Mouse (Mus musculus) liver, postnatal 0 days (tissue): ENCODE results near the gene Atp9a. TPM values are rescaled to one million over a fixed set of nuclear protein-coding genes. Genes with fewer than 3 reads are reported as not detected.

Source experiments
- ATAC-seq: fragments of 200-750 bp; cut with Nextera tagmentation; 2 replicates; pipeline ENCODE4 v1.8.0; 2017; ENCODE audit warnings: mild to moderate bottlenecking, moderate library complexity
- DNase-seq: peaks from one replicate; pipeline ENCODE4 v3.0.0-alpha.2; 2016
- H3K27ac ChIP-seq: fragments of 300-500 bp; sonication (generic); 2 replicates; pipeline ENCODE4 v1.5.1; 2014; ENCODE audit warnings: antibody characterized with exemption, moderate library complexity, mild to moderate bottlenecking, low read depth
- H3K27me3 ChIP-seq: fragments of 300-500 bp; sonication (generic); 2 replicates; pipeline ENCODE4 v1.6.1; 2014; ENCODE audit warnings: low read length, control low read depth, mixed read lengths; ENCODE audit not compliant: insufficient read depth
- H3K36me3 ChIP-seq: fragments of 300-500 bp; sonication (generic); replicated peaks from 2 replicates; pipeline ENCODE4 v1.6.1; 2014; ENCODE audit warnings: mild to moderate bottlenecking, control low read depth, low read length, moderate library complexity, mixed read lengths; ENCODE audit not compliant: insufficient read depth
- H3K4me1 ChIP-seq: fragments of 300-500 bp; sonication (generic); 2 replicates; pipeline ENCODE4 v1.6.1; 2014; ENCODE audit warnings: antibody characterized with exemption, mild to moderate bottlenecking, control low read depth; ENCODE audit not compliant: insufficient read depth
- H3K4me2 ChIP-seq: fragments of 300-500 bp; sonication (generic); 2 replicates; pipeline ENCODE4 v1.6.1; 2014; ENCODE audit warnings: low read depth, mild to moderate bottlenecking, low read length, moderate library complexity, mixed read lengths
- H3K4me3 ChIP-seq: fragments of 300-500 bp; sonication (generic); 2 replicates; pipeline ENCODE4 v1.5.1; 2014; ENCODE audit warnings: low read depth, low read length
- H3K9ac ChIP-seq: fragments of 300-500 bp; sonication (generic); replicated peaks from 2 replicates; pipeline ENCODE4 v1.6.1; 2014; ENCODE audit warnings: mild to moderate bottlenecking, moderate library complexity
- H3K9me3 ChIP-seq: fragments of 300-500 bp; sonication (generic); 2 replicates; pipeline ENCODE4 v1.6.1; 2016; ENCODE audit warnings: mild to moderate bottlenecking, control low read depth, low read length, mixed read lengths
- CTCF ChIP-seq: sonication (generic); IDR thresholded peaks from 2 replicates; pipeline ENCODE4 v1.5.1; 2016; ENCODE audit warnings: antibody characterized with exemption, low read depth
- EP300 ChIP-seq: IDR thresholded peaks from 2 replicates; pipeline ENCODE4 v1.6.1; 2016; ENCODE audit warnings: antibody characterized with exemption, low read depth, mild to moderate bottlenecking
- WGBS: fragments of 180-500 bp; shearing (Covaris S2); extraction: QIAGEN DNeasy Blood & Tissue Kit; methylation state at CpG from one replicate; pipeline ENCODE4 v1.1.7; 2014; ENCODE audit not compliant: insufficient replicate concordance; 5-methylcytosine and 5-hydroxymethylcytosine counted together
- polyA plus RNA-seq: library from polyadenylated mRNA; unstranded; fragments of >200 nt; fragmentation: Nextera tagmentation; extraction: Ambion mirVana; gene quantifications from 2 replicates; pipeline ENCODE4 v1.2.1, GENCODE M21; 2015

The Atp9a gene
- polyA plus RNA-seq, 1 experiment from 2014 or later: 7.3 TPM

- Histone ChIP-seq H3K9ac (no peak overlapping the region), H3K4me3 (no peak overlapping the region), H3K27me3 (no peaks in the 10 kb centered on the region), H3K27ac (no peak overlapping the region), H3K9me3 (0 out of 2 replicates have a peak, but pooled peaks cover 3% of the 10 kb centered on the region), H3K36me3 (no peaks in the 10 kb centered on the region), H3K4me1 (no peaks in the 10 kb centered on the region), H3K4me2 (no peak overlapping the region)
- 51% methylated on average over 27 of the region's 27 CpGs for WGBS
- TF ChIP-seq EP300 (no peak), CTCF (no peak)
- DNase-seq (no peak), ATAC-seq (no peak)
Measured at GRCm38 (mm10) chr2:168694379-168695026, 47.7 kb downstream of the Atp9a start.

DNA sequence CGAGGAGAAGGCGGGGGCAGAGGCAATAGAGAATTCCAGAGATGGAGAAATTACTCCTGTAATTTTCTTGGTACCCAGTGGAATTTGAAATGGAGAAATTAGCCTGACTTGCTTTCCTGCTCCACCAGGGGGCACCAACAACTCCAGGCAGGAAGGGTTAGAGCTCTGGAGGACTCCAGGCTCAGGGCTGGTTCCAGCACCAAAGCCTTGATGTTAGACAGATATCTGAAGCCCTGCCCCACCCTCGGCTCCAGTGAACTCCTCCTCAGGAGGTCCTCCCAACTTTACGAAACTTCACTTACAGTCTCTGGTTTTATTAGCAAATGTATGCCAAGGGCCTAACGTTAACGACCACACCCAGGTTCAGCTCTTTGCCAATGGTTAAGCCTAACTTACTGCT is 50.4 kb downstream of the Atp9a start:
- H3K4me3 ChIP-seq: no peak overlapping the region
- H3K9ac ChIP-seq: no peak overlapping the region
- no peaks in the 10 kb centered on the region for H3K36me3 ChIP-seq
- H3K27ac ChIP-seq: no peak overlapping the region
- 0 out of 2 replicates have a peak, but pooled peaks cover 3% of the 10 kb centered on the region for H3K9me3 ChIP-seq
- H3K4me1 ChIP-seq: no peaks in the 10 kb centered on the region
- H3K4me2 ChIP-seq: no peak overlapping the region
- ATAC-seq (no peak), DNase-seq (peak; percentile 53)
- TF ChIP-seq CTCF: peak; percentile 71
- TF ChIP-seq EP300: no peak
- no peaks in the 10 kb centered on the region for H3K27me3 ChIP-seq
- WGBS: 44% methylated on average over 6 of the region's 6 CpGs

- H3K4me1 ChIP-seq: no peaks in the 10 kb centered on the region
- TF ChIP-seq CTCF (no peak), EP300 (no peak)
- H3K9me3 ChIP-seq: no peaks in the 10 kb centered on the region
- H3K4me2 ChIP-seq: no peak overlapping the region
- H3K9ac ChIP-seq: no peak overlapping the region
- no peak overlapping the region for H3K27ac ChIP-seq
- 82% methylated on average over 12 of the region's 12 CpGs for WGBS
- no peaks in the 10 kb centered on the region for H3K27me3 ChIP-seq
- DNase-seq: no peak
- no peak overlapping the region for H3K4me3 ChIP-seq
- no peaks in the 10 kb centered on the region for H3K36me3 ChIP-seq
- no peak for ATAC-seq
Measured at GRCm38 (mm10) chr2:168687326-168687725, 54.9 kb downstream of the Atp9a start.

DNA sequence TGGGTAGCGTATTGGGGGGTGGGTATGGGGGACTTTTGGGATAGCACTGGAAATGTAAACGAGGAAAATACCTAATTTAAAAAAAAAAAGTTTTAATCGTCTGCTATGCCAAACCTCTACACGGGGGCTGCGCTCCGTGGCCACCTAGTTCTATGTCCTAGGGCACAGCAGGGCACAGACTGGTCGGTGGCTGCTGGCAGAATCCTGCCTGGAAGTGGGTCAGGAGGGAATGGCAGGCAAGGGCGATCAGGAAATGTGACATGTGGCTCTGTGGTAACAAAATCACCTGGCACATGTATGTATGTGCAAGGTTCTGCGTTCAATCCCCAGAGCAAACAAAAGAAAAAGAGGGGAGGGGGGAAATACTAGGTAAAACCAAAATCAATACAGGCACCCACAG is 56.3 kb downstream of the Atp9a start:
- 82% methylated on average over 9 of the region's 9 CpGs for WGBS
- no peak for DNase-seq

DNA sequence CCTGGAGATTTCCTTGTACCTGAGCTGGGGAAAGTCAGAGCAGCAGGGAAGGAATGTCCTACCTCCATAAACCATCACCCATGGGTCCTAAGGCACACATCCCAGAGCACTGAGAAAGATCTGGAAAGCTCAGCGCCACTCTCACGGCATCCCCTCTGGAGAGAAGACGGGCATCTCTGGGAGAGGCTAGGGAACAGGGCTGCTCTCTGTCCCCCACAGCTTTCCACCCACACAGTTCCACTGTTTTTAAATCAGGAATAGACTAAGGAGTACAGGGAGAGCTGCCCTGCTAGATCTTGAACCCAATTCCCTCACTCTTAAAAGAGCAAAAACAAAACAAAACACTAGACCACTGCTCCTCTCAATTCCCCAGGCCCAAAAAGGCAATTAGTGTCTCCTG is 57.5 kb downstream of the Atp9a start:
- Histone ChIP-seq H3K36me3 (no peaks in the 10 kb centered on the region), H3K27me3 (no peaks in the 10 kb centered on the region), H3K9ac (no peak overlapping the region), H3K4me3 (no peak overlapping the region), H3K4me2 (no peak overlapping the region), H3K9me3 (no peaks in the 10 kb centered on the region), H3K27ac (no peak overlapping the region), H3K4me1 (no peaks in the 10 kb centered on the region)
- no peak for ATAC-seq
- TF ChIP-seq CTCF (no peak), EP300 (no peak)
- 85% methylated on average over 3 of the region's 3 CpGs for WGBS
- no peak for DNase-seq

More for the DNA sequence above, 56.3 kb downstream of the Atp9a start:
- H3K36me3 ChIP-seq: no peaks in the 10 kb centered on the region
- TF ChIP-seq EP300 (no peak), CTCF (no peak)
- no peak overlapping the region for H3K4me3 ChIP-seq
- H3K9ac ChIP-seq: no peak overlapping the region
- no peaks in the 10 kb centered on the region for H3K27me3 ChIP-seq
- no peak for ATAC-seq
- H3K9me3 ChIP-seq: no peaks in the 10 kb centered on the region
- no peaks in the 10 kb centered on the region for H3K4me1 ChIP-seq
- no peak overlapping the region for H3K27ac ChIP-seq
- no peak overlapping the region for H3K4me2 ChIP-seq

GRCm38 (mm10) chr2:168683520-168684150 is 58.6 kb downstream of the Atp9a start:
- WGBS: 42% methylated on average over 15 of the region's 15 CpGs
- no peak overlapping the region for H3K4me2 ChIP-seq

More at GRCm38 (mm10) chr2:168683520-168684150, 58.6 kb downstream of the Atp9a start:
- Histone ChIP-seq H3K9me3 (no peaks in the 10 kb centered on the region), H3K4me3 (no peak overlapping the region), H3K27me3 (no peaks in the 10 kb centered on the region), H3K9ac (no peak overlapping the region), H3K27ac (no peak overlapping the region), H3K36me3 (no peaks in the 10 kb centered on the region), H3K4me1 (no peaks in the 10 kb centered on the region)
- DNase-seq (no peak), ATAC-seq (no peak)
- TF ChIP-seq CTCF (no peak), EP300 (no peak)
